Mouse (Mus musculus) embryonic fibroblast, embryonic 13.5 days (primary cell): ENCODE measurements at regions not wholly inside any gene's neighbourhood (a gene's known extent, or its start where the extent isn't known, plus 50 kb on each side); places are given as distances from the start of the nearest gene placed in this dataset.

ENCODE experiments used
- CTCF ChIP-seq: IDR thresholded peaks from 2 replicates; pipeline ENCODE4 v1.5.1; 2011; ENCODE audit warnings: mild to moderate bottlenecking, control low read depth, low read length, moderate library complexity, borderline replicate concordance; ENCODE audit not compliant: insufficient read depth
- POLR2A ChIP-seq: IDR thresholded peaks from 2 replicates; pipeline ENCODE4 v1.6.1; 2011; ENCODE audit warnings: low read depth, mild to moderate bottlenecking, control low read depth, low read length, moderate library complexity

- no peak for TF ChIP-seq CTCF
- TF ChIP-seq POLR2A = no peak
Observed at GRCm38 (mm10) chr15:13228125-13228524, 54.6 kb upstream of the Cdh6 start.
